Mouse (Mus musculus) midbrain, embryonic 14.5 days (tissue): Measurements from ENCODE around the gene Casz1. TPM values are rescaled to one million over a fixed set of nuclear protein-coding genes. Genes with fewer than 3 reads are reported as not detected.

Experiments used
- ATAC-seq: fragments of 200-750 bp; cut with Nextera tagmentation; 2 replicates; pipeline ENCODE4 v1.8.0; 2017; ENCODE audit warnings: moderate number of reproducible peaks, moderate library complexity; ENCODE audit not compliant: low FRiP score, low TSS enrichment
- DNase-seq: peaks from one replicate; pipeline ENCODE4 v3.0.0-alpha.2; 2015
- H3K27ac ChIP-seq: fragments of 300-500 bp; sonication (generic); replicated peaks from 2 replicates; pipeline ENCODE4 v1.5.1; 2014; ENCODE audit warnings: mild to moderate bottlenecking, low read depth, low read length, moderate library complexity
- H3K27me3 ChIP-seq: fragments of 300-500 bp; sonication (generic); 2 replicates; pipeline ENCODE4 v1.6.1; 2014; ENCODE audit warnings: low read length, control low read depth, mixed read lengths; ENCODE audit not compliant: control insufficient read depth, insufficient read depth
- H3K36me3 ChIP-seq: fragments of 300-500 bp; sonication (generic); 2 replicates; pipeline ENCODE4 v1.6.1; 2014; ENCODE audit warnings: low read length, control low read depth; ENCODE audit not compliant: control insufficient read depth, insufficient read depth
- H3K4me1 ChIP-seq: fragments of 300-500 bp; sonication (generic); 2 replicates; pipeline ENCODE4 v1.6.1; 2014; ENCODE audit warnings: mild to moderate bottlenecking, antibody characterized with exemption, low read length, control low read depth; ENCODE audit not compliant: control insufficient read depth, insufficient read depth
- H3K4me2 ChIP-seq: fragments of 300-500 bp; sonication (generic); 2 replicates; pipeline ENCODE4 v1.6.1; 2014; ENCODE audit warnings: mild to moderate bottlenecking, low read length, moderate library complexity
- H3K4me3 ChIP-seq: fragments of 300-500 bp; sonication (generic); replicated peaks from 2 replicates; pipeline ENCODE4 v1.5.1; 2014; ENCODE audit warnings: low read depth, low read length
- H3K9ac ChIP-seq: fragments of 300-500 bp; sonication (generic); replicated peaks from 2 replicates; pipeline ENCODE4 v1.6.1; 2014; ENCODE audit warnings: mild to moderate bottlenecking, low read length, moderate library complexity
- H3K9me3 ChIP-seq: fragments of 300-500 bp; sonication (generic); 2 replicates; pipeline ENCODE4 v1.6.1; 2016; ENCODE audit warnings: low read length, control low read depth, mixed read lengths; ENCODE audit not compliant: control insufficient read depth
- WGBS: fragments of 180-500 bp; shearing (Covaris S2); extraction: QIAGEN DNeasy Blood & Tissue Kit; methylation state at CpG from one replicate; pipeline ENCODE4 v1.1.7; 2014; 5-methylcytosine and 5-hydroxymethylcytosine counted together
- polyA plus RNA-seq: library from polyadenylated mRNA; unstranded; fragments of >200 nt; fragmentation: Nextera tagmentation; extraction: Ambion mirVana; gene quantifications from 2 replicates; pipeline ENCODE4 v1.2.1, GENCODE M21; 2014

Casz1 gene
- polyA plus RNA-seq, 1 experiment from 2014 or later = 3.1 TPM

- Histone ChIP-seq H3K9me3 (no peaks in the 10 kb centered on the region), H3K4me1 (peaks cover 40% of the 10 kb centered on the region), H3K27ac (no peak overlapping the region), H3K9ac (no peak overlapping the region; the same call in 1 of the 2 replicates), H3K36me3 (no peaks in the 10 kb centered on the region), H3K4me2 (peak overlapping the region; percentile 99), H3K27me3 (peaks cover 85% of the 10 kb centered on the region), H3K4me3 (peak overlapping the region; percentile 52)
- 0% methylated on average over 63 of the region's 64 CpGs for WGBS
- DNase-seq (no peak), ATAC-seq (no peak)
Observed at GRCm38 (mm10) chr4:148805811-148806747, 1.9 kb downstream of the Casz1 start.

GRCm38 (mm10) chr4:148806836-148807235, 2.6 kb downstream of the Casz1 start:
- peak; percentile 53; the same call in 1 of the 2 replicates for ATAC-seq
- Histone ChIP-seq H3K4me1 (peaks cover 43% of the 10 kb centered on the region), H3K4me3 (peak overlapping the region; percentile 52), H3K9ac (peak overlapping the region; percentile 16; the same call in 1 of the 2 replicates), H3K9me3 (no peaks in the 10 kb centered on the region), H3K27me3 (peaks cover 88% of the 10 kb centered on the region), H3K36me3 (no peaks in the 10 kb centered on the region), H3K27ac (0 out of 2 replicates have a peak overlapping the region, but pooled peaks have one; percentile 8), H3K4me2 (peak overlapping the region; percentile 99)
- WGBS = under 1% methylated on average over 23 of the region's 26 CpGs
- DNase-seq = peak; percentile 76

- Histone ChIP-seq H3K4me1 (peaks cover 46% of the 10 kb centered on the region), H3K27me3 (peaks cover 86% of the 10 kb centered on the region), H3K9me3 (no peaks in the 10 kb centered on the region), H3K27ac (no peak overlapping the region), H3K4me3 (peak overlapping the region; percentile 52), H3K36me3 (no peaks in the 10 kb centered on the region), H3K4me2 (peak overlapping the region; percentile 99), H3K9ac (no peak overlapping the region)
- peak; percentile 55 for DNase-seq
- no peak for ATAC-seq
- WGBS = 1% methylated on average over 9 of the region's 9 CpGs
Observed at GRCm38 (mm10) chr4:148807397-148807796, 3.2 kb downstream of the Casz1 start.

- H3K4me3 ChIP-seq = no peak overlapping the region
- no peaks in the 10 kb centered on the region for H3K36me3 ChIP-seq
- H3K9me3 ChIP-seq = no peaks in the 10 kb centered on the region
- 34% methylated on average over 2 of the region's 2 CpGs for WGBS
- H3K27me3 ChIP-seq = peaks cover 85% of the 10 kb centered on the region
- peaks cover 46% of the 10 kb centered on the region for H3K4me1 ChIP-seq
- no peak for ATAC-seq
- H3K27ac ChIP-seq = no peak overlapping the region
- no peak for DNase-seq
- no peak overlapping the region for H3K9ac ChIP-seq
- H3K4me2 ChIP-seq = no peak overlapping the region
Observed at GRCm38 (mm10) chr4:148808839-148809238, 4.6 kb downstream of the Casz1 start.

GRCm38 (mm10) chr4:148810706-148811105, 6.5 kb downstream of the Casz1 start:
- Histone ChIP-seq H3K27ac (no peak overlapping the region), H3K27me3 (peaks cover 82% of the 10 kb centered on the region), H3K4me1 (peaks cover 32% of the 10 kb centered on the region), H3K4me3 (no peak overlapping the region), H3K9ac (no peak overlapping the region), H3K9me3 (no peaks in the 10 kb centered on the region), H3K36me3 (no peaks in the 10 kb centered on the region), H3K4me2 (no peak overlapping the region)
- DNase-seq (no peak), ATAC-seq (no peak)
- 31% methylated on average over 9 of the region's 9 CpGs for WGBS

- DNase-seq (peak; percentile 82), ATAC-seq (peak; percentile 67)
- Histone ChIP-seq H3K9ac (no peak overlapping the region), H3K4me2 (peak overlapping the region; percentile 38), H3K27ac (0 out of 2 replicates have a peak overlapping the region, but pooled peaks have one; percentile 13), H3K9me3 (no peaks in the 10 kb centered on the region), H3K36me3 (no peaks in the 10 kb centered on the region), H3K4me1 (peaks cover 29% of the 10 kb centered on the region), H3K4me3 (no peak overlapping the region), H3K27me3 (peaks cover 79% of the 10 kb centered on the region)
- WGBS = 9% methylated on average over 10 of the region's 10 CpGs
Observed at GRCm38 (mm10) chr4:148811940-148812339, 7.7 kb downstream of the Casz1 start.

- no peak overlapping the region for H3K27ac ChIP-seq
- no peak overlapping the region for H3K4me2 ChIP-seq
- ATAC-seq (no peak), DNase-seq (no peak)
- peaks cover 76% of the 10 kb centered on the region for H3K27me3 ChIP-seq
- no peak overlapping the region for H3K4me3 ChIP-seq
- 78% methylated on average over 6 of the region's 6 CpGs for WGBS
- no peaks in the 10 kb centered on the region for H3K9me3 ChIP-seq
- no peaks in the 10 kb centered on the region for H3K36me3 ChIP-seq
- no peak overlapping the region for H3K9ac ChIP-seq
- peaks cover 24% of the 10 kb centered on the region for H3K4me1 ChIP-seq
Observed at GRCm38 (mm10) chr4:148813247-148813646, 9.0 kb downstream of the Casz1 start.

- H3K27me3 ChIP-seq = peaks cover 46% of the 10 kb centered on the region
- H3K4me3 ChIP-seq = no peak overlapping the region
- no peak overlapping the region for H3K27ac ChIP-seq
- H3K9me3 ChIP-seq = peaks cover 4% of the 10 kb centered on the region; the same call in 1 of the 2 replicates
- DNase-seq (peak; percentile 42), ATAC-seq (no peak)
- no peak overlapping the region for H3K9ac ChIP-seq
- no peaks in the 10 kb centered on the region for H3K36me3 ChIP-seq
- peak overlapping the region; percentile 21; the same call in 1 of the 2 replicates for H3K4me2 ChIP-seq
- WGBS = 4% methylated on average over 14 of the region's 14 CpGs
- peaks cover 19% of the 10 kb centered on the region for H3K4me1 ChIP-seq
Observed at GRCm38 (mm10) chr4:148816556-148816955, 12.3 kb downstream of the Casz1 start.
